Mouse (Mus musculus): Measurements from ENCODE around the gene Rbmxl2. TPM values are rescaled to one million over a fixed set of nuclear protein-coding genes. Genes with fewer than 3 reads are reported as not detected.

The Rbmxl2 gene
- not detected for polyA plus RNA-seq (2017; shearing (Covaris generic))

DNA sequence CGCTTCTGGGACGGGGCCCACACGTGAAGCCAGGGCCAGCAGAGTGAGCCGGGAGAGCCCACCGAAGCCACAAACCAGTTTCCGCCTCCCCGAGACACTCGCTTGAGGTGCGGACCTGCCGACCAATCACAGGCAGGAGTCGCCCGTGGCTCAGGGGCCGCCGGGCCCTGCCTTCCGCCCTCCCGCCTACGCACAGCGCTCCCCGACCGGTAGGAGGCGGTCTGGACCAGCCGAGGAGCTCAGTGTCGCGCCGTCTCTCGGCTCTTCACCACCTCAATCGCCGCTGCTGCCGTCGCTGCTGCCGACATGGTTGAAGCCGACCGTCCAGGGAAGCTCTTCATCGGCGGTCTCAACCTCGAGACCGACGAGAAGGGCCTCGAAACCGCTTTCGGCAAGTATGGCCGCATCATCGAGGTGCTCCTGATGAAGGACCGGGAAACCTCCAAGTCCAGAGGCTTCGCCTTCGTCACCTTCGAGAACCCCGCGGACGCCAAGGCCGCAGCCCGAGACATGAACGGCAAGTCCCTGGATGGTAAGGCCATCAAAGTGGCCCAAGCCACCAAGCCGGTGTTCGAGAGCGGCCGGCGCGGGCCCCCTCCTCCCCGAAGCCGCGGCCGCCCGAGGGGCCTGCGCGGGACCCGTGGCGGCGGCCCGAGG is at the start of gene Rbmxl2:
TSS of gene Rbmxl2 (plus strand) at position 242 of the 657 bp plus-strand sequence.

DNA sequence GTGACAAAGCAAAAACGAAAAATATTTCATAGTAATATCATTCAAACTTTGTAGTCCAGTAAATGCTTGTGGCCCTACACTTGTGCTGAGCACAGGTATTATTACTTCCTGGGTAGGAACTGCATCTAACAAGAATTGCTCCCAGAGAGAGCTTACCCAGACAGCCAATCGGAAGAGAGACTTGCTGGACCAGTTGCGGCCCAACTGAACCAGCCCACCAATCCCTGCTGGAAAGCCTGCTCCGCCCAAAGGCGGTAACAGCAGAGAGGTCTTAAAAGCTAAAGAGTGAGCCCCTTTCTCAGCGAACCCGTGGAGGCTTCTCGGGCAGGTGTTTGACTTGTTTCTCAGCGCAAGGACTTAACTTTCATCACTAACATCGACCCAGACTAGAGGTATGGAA is 42.6 kb upstream of the Rbmxl2 start, which contains the start of gene Nlrp14:
TSS of gene Nlrp14 (plus strand) at position 301 of the 400 bp plus-strand sequence.

Other genes with a start within 250 kb of the Rbmxl2 start
- gene Olfr6, start 245.5 kb upstream of the Rbmxl2 start, polyA plus RNA-seq (2017; shearing (Covaris generic)): not detected
- gene Olfr711, start 234.0 kb upstream of the Rbmxl2 start, polyA plus RNA-seq (2017; shearing (Covaris generic)): not detected
- gene Olfr2, start 203.4 kb upstream of the Rbmxl2 start, polyA plus RNA-seq (2017; shearing (Covaris generic)): not detected
- gene Olfr713, start 178.3 kb upstream of the Rbmxl2 start, polyA plus RNA-seq (2017; shearing (Covaris generic)): not detected
- gene Olfr714, start 138.5 kb upstream of the Rbmxl2 start, polyA plus RNA-seq (2017; shearing (Covaris generic)): not detected
- gene Olfr17, start 116.2 kb upstream of the Rbmxl2 start, polyA plus RNA-seq (2017; shearing (Covaris generic)): not detected
- gene Olfr715b, start 99.1 kb upstream of the Rbmxl2 start, polyA plus RNA-seq (2017; shearing (Covaris generic)): 0.12 TPM
- gene Olfr715, start 78.4 kb upstream of the Rbmxl2 start, polyA plus RNA-seq (2017; shearing (Covaris generic)): 0.07 TPM
- not detected for gene Olfr716, start 71.1 kb upstream of the Rbmxl2 start, polyA plus RNA-seq (2017; shearing (Covaris generic))
- gene Nlrp14, start 42.5 kb upstream of the Rbmxl2 start, polyA plus RNA-seq (2017; shearing (Covaris generic)): not detected
- not detected for gene Syt9, start 161.3 kb downstream of the Rbmxl2 start, polyA plus RNA-seq (2017; shearing (Covaris generic))